Comparison of ENCODE assay signal across 13 mouse cellular contexts in genomic region chr15:79766586-79767071, GRCm38 (mm10). TPM values are rescaled to one million over a fixed set of nuclear protein-coding genes. Genes with fewer than 3 reads are reported as not detected.
DNase-seq lines count a peak whose midpoint lies in the region; ATAC-seq and TF ChIP-seq lines count a peak whose summit lies in the region.
"Had no signal": no experiment of that assay in that cellular context is flagged by ENCODE, and none has a peak within 500 bp of the region (broad histone marks: within the 10 kb centered on the region; RNA-seq: fewer than 3 reads in every experiment).

No protein-coding gene starts in this region.

- 86% methylated on average over 10 of the region's 10 CpGs for WGBS in heart, embryonic 10.5 days
- 81% methylated on average over 10 of the region's 10 CpGs for WGBS in heart, embryonic 11.5 days (ENCODE audit: insufficient replicate concordance)
- WGBS in lung, embryonic 14.5 days: 73% methylated on average over 10 of the region's 10 CpGs
- 47% methylated on average over 10 of the region's 10 CpGs for WGBS in forebrain, postnatal 0 days

- no peak overlapping the region for H3K9ac ChIP-seq in heart, embryonic 11.5 days (ENCODE audit: low read depth, low read length)
- H3K9ac ChIP-seq in lung, embryonic 14.5 days: no peak overlapping the region
- H3K9ac ChIP-seq in forebrain, postnatal 0 days: no peak overlapping the region
- H3K9ac ChIP-seq: limb, embryonic 13.5 days; liver, postnatal 0 days had no signal

- peaks cover 27% of the 10 kb centered on the region for H3K4me1 ChIP-seq in heart, embryonic 10.5 days
- peaks cover 17% of the 10 kb centered on the region for H3K4me1 ChIP-seq in heart, embryonic 11.5 days (ENCODE audit: control insufficient read depth, insufficient read depth, low read length)
- no peaks in the 10 kb centered on the region for H3K4me1 ChIP-seq in lung, embryonic 14.5 days (ENCODE audit: insufficient read depth)
- H3K4me1 ChIP-seq in forebrain, postnatal 0 days (ENCODE audit: insufficient read depth): peaks cover 16% of the 10 kb centered on the region; the same call in 1 of the 2 replicates

- 0 out of 2 replicates have a peak overlapping the region, but pooled peaks have one; percentile 24 for H3K27ac ChIP-seq in heart, embryonic 10.5 days
- no peak overlapping the region for H3K27ac ChIP-seq in heart, embryonic 11.5 days (ENCODE audit: low read depth, low read length)
- no peak overlapping the region for H3K27ac ChIP-seq in lung, embryonic 14.5 days (ENCODE audit: low read depth)
- peak overlapping the region; percentile 36; the same call in 1 of the 2 replicates for H3K27ac ChIP-seq in forebrain, postnatal 0 days (ENCODE audit: low read depth, low read length)
- H3K27ac ChIP-seq: limb, embryonic 13.5 days; neural tube, embryonic 13.5 days had no signal

- H3K27me3 ChIP-seq in heart, embryonic 10.5 days (ENCODE audit: insufficient read depth, poor library complexity, severe bottlenecking): no peaks in the 10 kb centered on the region
- H3K27me3 ChIP-seq in heart, embryonic 11.5 days (ENCODE audit: control insufficient read depth, insufficient read depth, low read length): no peaks in the 10 kb centered on the region
- H3K27me3 ChIP-seq in lung, embryonic 14.5 days (ENCODE audit: insufficient read depth, low read length): no peaks in the 10 kb centered on the region
- H3K27me3 ChIP-seq in forebrain, postnatal 0 days (ENCODE audit: insufficient read depth, low read length): no peaks in the 10 kb centered on the region
- H3K27me3 ChIP-seq: limb, embryonic 13.5 days; neural tube, embryonic 13.5 days had no signal

- peaks cover 28% of the 10 kb centered on the region for H3K36me3 ChIP-seq in heart, embryonic 10.5 days
- 0 out of 2 replicates have a peak, but pooled peaks cover 2% of the 10 kb centered on the region for H3K36me3 ChIP-seq in heart, embryonic 11.5 days (ENCODE audit: control insufficient read depth, insufficient read depth, low read length)
- H3K36me3 ChIP-seq in lung, embryonic 14.5 days (ENCODE audit: insufficient read depth): peaks cover 23% of the 10 kb centered on the region
- peaks cover 28% of the 10 kb centered on the region for H3K36me3 ChIP-seq in forebrain, postnatal 0 days (ENCODE audit: insufficient read depth)

- TF ChIP-seq CTCF in lung, embryonic 14.5 days (IDR thresholded peaks at IDR 0.05; ENCODE audit: low read depth): no peak
- TF ChIP-seq CTCF in forebrain, postnatal 0 days (IDR thresholded peaks at IDR 0.05; ENCODE audit: low read depth): no peak

- no peak overlapping the region for H3K4me2 ChIP-seq in heart, embryonic 11.5 days
- H3K4me2 ChIP-seq in lung, embryonic 14.5 days: no peak overlapping the region
- no peak overlapping the region for H3K4me2 ChIP-seq in forebrain, postnatal 0 days (ENCODE audit: low read depth)
- H3K4me2 ChIP-seq: limb, embryonic 13.5 days; neural tube, embryonic 13.5 days had no signal

- no peak overlapping the region for H3K4me3 ChIP-seq in heart, embryonic 10.5 days
- no peak overlapping the region for H3K4me3 ChIP-seq in heart, embryonic 11.5 days (ENCODE audit: low read depth, low read length)
- H3K4me3 ChIP-seq in lung, embryonic 14.5 days (ENCODE audit: low read depth, low read length): no peak overlapping the region
- H3K4me3 ChIP-seq in forebrain, postnatal 0 days (ENCODE audit: low read depth, low read length): no peak overlapping the region
- H3K4me3 ChIP-seq: limb, embryonic 13.5 days; neural tube, embryonic 13.5 days had no signal

- H3K9me3 ChIP-seq in heart, embryonic 10.5 days: no peaks in the 10 kb centered on the region
- H3K9me3 ChIP-seq in heart, embryonic 11.5 days (replicated peaks; ENCODE audit: control insufficient read depth, low read length): no peaks in the 10 kb centered on the region
- no peaks in the 10 kb centered on the region for H3K9me3 ChIP-seq in lung, embryonic 14.5 days (ENCODE audit: low read depth, low read length)
- no peaks in the 10 kb centered on the region for H3K9me3 ChIP-seq in forebrain, postnatal 0 days (ENCODE audit: low read length)
- H3K9me3 ChIP-seq: limb, embryonic 13.5 days; neural tube, embryonic 13.5 days had no signal

- DNase-seq in heart, embryonic 10.5 days (ENCODE audit: low spot score): no peak
- DNase-seq in lung, embryonic 14.5 days: peak; percentile 17
- DNase-seq in lung, postnatal 14 days: no peak
- DNase-seq in cerebellum, adult 9-10 months: peak; percentile 84
- DNase-seq in forebrain, postnatal 0 days: peak; percentile 63
- no peak for DNase-seq in gastrocnemius, postnatal 4 days (ENCODE audit: low spot score in 2 of 2)
- DNase-seq: heart, postnatal 4 days; kidney, postnatal 10 days; liver, postnatal 0 days had no signal

- ATAC-seq in heart, embryonic 11.5 days (replicated peaks; ENCODE audit: insufficient number of reproducible peaks, low FRiP score, low TSS enrichment): no peak
- no peak for ATAC-seq in lung, embryonic 14.5 days (ENCODE audit: insufficient read depth)
- peak; percentile 57 for ATAC-seq in forebrain, postnatal 0 days
- ATAC-seq: intestine, postnatal 0 days had no signal

RNA-seq across cellular contexts. Expression of gene Dnal4, which starts 11.0 kb away (rescaled TPM):
- 37.3 and 48.0 TPM in 2 replicates for polyA plus RNA-seq in heart, embryonic 10.5 days (2016; fragmentation: Nextera tagmentation; extraction: Ambion mirVana)
- 37.3 TPM in 2 replicates for polyA plus RNA-seq in heart, embryonic 11.5 days (2014; fragmentation: Nextera tagmentation; extraction: Ambion mirVana)
- polyA plus RNA-seq in lung, embryonic 14.5 days (2014; fragmentation: Nextera tagmentation; extraction: Ambion mirVana): 61.0 and 63.8 TPM in 2 replicates
- 58.3 and 59.2 TPM in 2 replicates for total RNA-seq in forebrain, postnatal 0 days (2014; rRNA removed)
- polyA plus RNA-seq in forebrain, postnatal 0 days (2015; fragmentation: Nextera tagmentation; extraction: Ambion mirVana): 81.5 and 94.5 TPM in 2 replicates
- 10 to 100 TPM; 19.0 to 19.2 TPM for total RNA-seq in gastrocnemius, postnatal 4 days (2021)

RNA-seq across cellular contexts. Expression of gene Sun2, which starts 24.3 kb away (rescaled TPM):
- polyA plus RNA-seq in heart, embryonic 10.5 days (2016; fragmentation: Nextera tagmentation; extraction: Ambion mirVana): 2.4 and 2.9 TPM in 2 replicates
- 3.7 and 4.9 TPM in 2 replicates for polyA plus RNA-seq in heart, embryonic 11.5 days (2014; fragmentation: Nextera tagmentation; extraction: Ambion mirVana)
- 7.5 and 8.6 TPM in 2 replicates for polyA plus RNA-seq in lung, embryonic 14.5 days (2014; fragmentation: Nextera tagmentation; extraction: Ambion mirVana)
- total RNA-seq in forebrain, postnatal 0 days (2014; rRNA removed): 43.0 and 56.4 TPM in 2 replicates
- 2.3 and 3.7 TPM in 2 replicates for polyA plus RNA-seq in forebrain, postnatal 0 days (2015; fragmentation: Nextera tagmentation; extraction: Ambion mirVana)
- total RNA-seq in gastrocnemius, postnatal 4 days (2021): 10 to 100 TPM; 60.4 to 61.3 TPM

RNA-seq across cellular contexts. Expression of gene Nptxr, which starts 37.9 kb away (rescaled TPM):
- 1.1 and 1.2 TPM in 2 replicates for polyA plus RNA-seq in heart, embryonic 10.5 days (2016; fragmentation: Nextera tagmentation; extraction: Ambion mirVana)
- 0.58 and 0.83 TPM in 2 replicates for polyA plus RNA-seq in heart, embryonic 11.5 days (2014; fragmentation: Nextera tagmentation; extraction: Ambion mirVana)
- 1.7 and 2.0 TPM in 2 replicates for polyA plus RNA-seq in lung, embryonic 14.5 days (2014; fragmentation: Nextera tagmentation; extraction: Ambion mirVana)
- 129 and 184 TPM in 2 replicates for total RNA-seq in forebrain, postnatal 0 days (2014; rRNA removed)
- 41.9 and 87.3 TPM in 2 replicates for polyA plus RNA-seq in forebrain, postnatal 0 days (2015; fragmentation: Nextera tagmentation; extraction: Ambion mirVana)
- total RNA-seq in gastrocnemius, postnatal 4 days (2021): 1 to 10 TPM; 7.7 to 8.2 TPM

Comparison
In these comparisons a context has a peak if more than half of its experiments do, and no peak if none do; other contexts are left out.
1. DNase-seq: peak in lung, embryonic 14.5 days (single experiment), cerebellum, adult 9-10 months (single experiment) and forebrain, postnatal 0 days (single experiment); none in heart, embryonic 10.5 days (single experiment), lung, postnatal 14 days (single experiment) and gastrocnemius, postnatal 4 days (0 of 2).
2. H3K27ac ChIP-seq: peak in heart, embryonic 10.5 days (single experiment) and forebrain, postnatal 0 days (single experiment); none in heart, embryonic 11.5 days (single experiment) and lung, embryonic 14.5 days (single experiment).
3. RNA of gene Nptxr, which starts 37.9 kb away (polyA plus RNA-seq): 41.9 to 87.3 TPM in forebrain, postnatal 0 days; 1.7 to 2.0 TPM in lung, embryonic 14.5 days, 1.1 to 1.2 TPM in heart, embryonic 10.5 days and 0.58 to 0.83 TPM in heart, embryonic 11.5 days; every median in the first group is over 10 times any median in the second.